Mouse (Mus musculus): ENCODE measurements around the gene Fbxl19.

- TF ChIP-seq CTCF (IDR thresholded peaks at IDR 0.05; ENCODE audit: extremely low read depth, insufficient read depth, insufficient read length, insufficient replicate concordance) (no peak), POLR2A (IDR thresholded peaks at IDR 0.05; ENCODE audit: low read depth, low read length) (no peak)
Measured at GRCm38 (mm10) chr7:127727898-127728297, 16.4 kb upstream of the Fbxl19 start.

Data from spleen, adult 2 months (tissue).